Mouse (Mus musculus) heart, adult 8-10 months (tissue): ENCODE measurements around the gene Gm1123. TPM values are rescaled to one million over a fixed set of nuclear protein-coding genes. Genes with fewer than 3 reads are reported as not detected.

Experiments
- DNase-seq: peaks from one replicate; pipeline ENCODE4 v3.0.0; 2022; ENCODE audit warnings: low spot score
- total RNA-seq, 4 experiments: library from RNA; stranded (reverse); gene quantifications; 2 replicates each; pipeline ENCODE4 v1.2.4; 2022

The Gm1123 gene
- total RNA-seq, 4 experiments from 2014 or later, result not detected

- no peak for DNase-seq
Measured at GRCm38 (mm10) chr9:99001326-99001725, 34.2 kb downstream of the Gm1123 start.

GRCm38 (mm10) chr9:98999881-99000339 is 35.6 kb downstream of the Gm1123 start:
- no peak for DNase-seq

- no peak for DNase-seq
Measured at GRCm38 (mm10) chr9:98994103-98994502, 41.4 kb downstream of the Gm1123 start.

- no peak for DNase-seq
Measured at GRCm38 (mm10) chr9:98987131-98987530, 48.4 kb downstream of the Gm1123 start.

GRCm38 (mm10) chr9:98986476-98987096 is 48.9 kb downstream of the Gm1123 start:
- no peak for DNase-seq

DNA sequence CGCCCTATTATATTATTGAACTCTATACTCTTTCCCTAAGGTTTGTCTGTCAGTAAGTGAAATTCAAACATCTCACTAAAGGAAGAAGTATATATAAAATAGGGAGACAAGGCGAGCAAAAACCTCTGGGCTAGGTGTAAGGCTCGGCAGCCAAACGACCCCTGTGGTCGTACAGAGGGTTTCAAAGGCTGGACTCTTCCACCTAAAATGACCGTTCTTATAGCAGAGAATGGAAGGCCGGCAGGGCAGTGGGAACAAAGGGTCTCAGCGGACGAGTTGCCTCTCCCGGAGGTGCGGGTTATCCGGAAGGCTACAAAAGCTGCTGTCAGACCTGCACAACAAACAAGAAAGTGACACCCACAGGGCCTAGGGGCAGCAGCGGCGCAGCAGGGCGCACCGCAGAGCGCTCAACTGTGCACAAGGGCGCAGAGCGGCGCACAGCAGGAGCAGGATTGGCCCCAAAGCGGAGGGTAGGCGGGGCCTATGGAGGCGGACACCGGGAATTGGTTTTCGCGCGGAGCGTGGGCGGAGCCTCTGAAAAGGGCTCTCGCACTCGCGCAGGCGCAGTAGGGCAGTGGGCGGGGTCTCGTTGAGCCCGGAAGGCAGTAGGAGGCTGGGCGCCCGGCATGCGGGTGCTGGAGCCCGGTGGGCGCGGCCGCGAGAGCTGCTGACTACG is 49.6 kb downstream of the Gm1123 start, which contains the start of gene Faim:
Gene Faim, plus strand, starts transcription at position 574 of the 676 bp plus-strand sequence.
- DNase-seq, result peak; percentile 99

DNA sequence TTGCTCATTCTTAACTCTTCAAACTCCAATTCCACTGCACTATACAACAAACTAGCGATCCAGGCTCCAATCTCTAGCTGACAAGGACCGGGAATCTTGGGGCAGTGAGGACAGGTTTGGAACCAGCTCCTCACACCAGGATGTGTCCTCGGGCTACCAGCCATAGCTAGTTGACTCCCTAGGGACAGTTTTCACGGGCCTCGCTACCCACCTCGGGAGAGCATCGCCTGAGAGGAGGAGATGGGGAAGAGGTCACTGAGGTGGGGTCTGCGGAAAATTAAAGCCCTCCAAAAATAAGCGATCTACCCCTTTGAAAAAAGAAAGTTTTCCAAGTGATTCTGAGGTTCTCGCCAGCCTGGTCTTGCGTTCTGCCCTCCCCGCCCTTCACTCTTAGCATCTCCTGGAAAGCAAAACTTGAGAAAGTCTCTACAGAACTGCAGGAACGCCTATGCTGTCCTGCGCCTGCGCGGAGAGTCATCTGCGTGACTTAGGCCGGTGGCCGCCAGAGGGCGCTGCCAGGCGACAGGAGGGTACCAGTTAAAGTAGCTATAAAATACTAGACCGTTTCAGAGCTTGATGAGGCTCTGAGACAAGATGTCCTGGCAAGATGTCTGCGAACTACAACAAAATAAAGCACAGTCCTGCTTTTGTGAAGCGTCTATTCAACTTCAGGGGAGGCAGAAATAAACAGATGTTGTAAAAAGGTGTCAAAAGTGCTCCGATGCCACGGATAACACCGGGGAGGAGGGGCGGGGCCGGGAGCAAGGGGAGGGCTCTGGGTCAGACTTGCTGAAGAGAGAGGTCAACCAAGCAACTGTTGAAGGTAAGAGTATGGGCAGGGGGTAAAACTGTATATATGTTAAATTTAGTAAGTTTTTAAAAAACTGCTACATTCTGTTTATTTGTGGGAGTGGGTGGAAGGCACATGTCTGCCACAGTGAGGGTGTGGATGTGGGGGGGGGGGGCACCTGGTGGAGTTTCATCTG is 55.8 kb downstream of the Gm1123 start:
- peak; percentile 84 for DNase-seq

DNA sequence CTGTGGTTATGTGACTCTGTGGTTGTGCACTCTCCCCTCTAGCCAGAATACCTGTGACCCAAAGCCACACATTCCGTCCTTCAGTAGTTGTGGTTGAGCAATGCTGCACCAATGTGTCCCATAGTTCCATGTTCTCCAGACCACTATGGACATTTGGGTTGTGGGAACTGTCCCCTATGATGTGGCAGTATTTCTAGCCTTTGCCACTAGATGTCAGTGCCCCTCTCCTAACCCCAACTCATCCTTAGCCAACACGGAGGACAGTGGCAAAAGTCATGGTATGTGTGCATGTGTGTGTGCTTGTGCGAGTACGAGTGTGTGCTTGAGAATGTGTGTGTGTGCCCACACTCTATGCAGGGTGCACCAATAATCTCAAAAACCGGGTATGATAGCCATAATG is 59.0 kb downstream of the Gm1123 start:
- no peak for DNase-seq

DNA sequence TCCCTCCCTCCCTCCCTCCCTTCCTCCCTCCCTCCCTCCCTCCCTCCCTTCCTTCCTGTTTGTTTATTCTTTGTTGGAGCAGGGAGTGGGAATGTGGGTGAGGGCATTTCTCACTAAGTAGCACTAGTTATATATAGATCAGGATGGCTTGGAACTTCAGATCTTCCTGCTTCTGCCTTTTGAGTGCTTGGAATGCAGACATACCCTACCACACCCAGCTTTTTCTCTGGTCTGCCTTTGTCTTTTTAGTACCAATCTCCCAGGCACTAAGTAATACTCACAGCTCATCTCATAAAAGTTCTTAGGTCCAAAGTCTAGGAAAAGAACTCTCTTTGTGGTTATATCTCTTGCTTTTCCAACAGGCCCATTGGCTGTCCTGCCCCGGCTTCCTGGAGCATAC is 59.4 kb downstream of the Gm1123 start:
- no peak for DNase-seq

GRCm38 (mm10) chr9:98974898-98975297 is 60.6 kb downstream of the Gm1123 start:
- DNase-seq, result no peak

DNA sequence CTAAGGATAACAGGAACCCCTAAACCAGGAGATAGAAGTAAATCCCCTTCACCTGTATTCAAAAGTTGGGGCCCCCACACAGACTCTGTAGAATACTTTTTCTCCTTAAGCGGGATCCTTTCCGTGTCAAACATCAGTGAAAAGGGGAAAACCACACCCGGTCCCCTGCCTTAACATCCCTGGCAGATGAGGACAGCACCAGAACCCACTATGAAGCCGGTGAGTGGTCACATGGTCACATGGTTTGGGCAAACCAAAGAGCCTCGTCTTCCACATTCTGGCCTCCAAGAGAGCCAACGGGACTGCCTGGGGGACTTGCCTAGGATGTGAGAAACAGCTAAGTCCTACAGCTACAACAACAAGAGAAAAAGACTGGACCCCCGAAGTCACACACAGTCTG is 62.0 kb downstream of the Gm1123 start:
- no peak for DNase-seq

DNA sequence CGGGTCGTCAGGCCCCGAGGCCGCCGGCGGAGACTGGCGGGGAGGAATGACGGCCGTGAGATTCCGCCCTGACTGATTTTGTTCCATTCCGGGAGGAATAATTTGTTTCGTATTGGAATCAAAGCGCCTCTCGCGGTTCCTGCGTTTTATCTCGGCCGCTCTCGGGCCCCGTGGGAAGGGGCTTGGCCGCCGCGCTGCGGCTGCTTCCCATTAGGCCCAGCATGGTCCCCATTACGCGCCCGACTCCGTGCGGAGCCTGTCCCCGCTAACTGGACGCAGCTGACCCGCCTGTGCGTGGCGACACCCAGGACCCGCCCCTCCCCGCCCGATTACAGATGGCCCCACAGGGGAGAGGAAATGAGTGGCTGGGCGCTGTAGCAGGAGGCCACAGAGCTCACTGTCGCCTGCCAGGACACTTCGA is 62.4 kb downstream of the Gm1123 start:
- DNase-seq, result no peak

- no peak for DNase-seq
Measured at GRCm38 (mm10) chr9:98965084-98965483, 70.4 kb downstream of the Gm1123 start.

DNA sequence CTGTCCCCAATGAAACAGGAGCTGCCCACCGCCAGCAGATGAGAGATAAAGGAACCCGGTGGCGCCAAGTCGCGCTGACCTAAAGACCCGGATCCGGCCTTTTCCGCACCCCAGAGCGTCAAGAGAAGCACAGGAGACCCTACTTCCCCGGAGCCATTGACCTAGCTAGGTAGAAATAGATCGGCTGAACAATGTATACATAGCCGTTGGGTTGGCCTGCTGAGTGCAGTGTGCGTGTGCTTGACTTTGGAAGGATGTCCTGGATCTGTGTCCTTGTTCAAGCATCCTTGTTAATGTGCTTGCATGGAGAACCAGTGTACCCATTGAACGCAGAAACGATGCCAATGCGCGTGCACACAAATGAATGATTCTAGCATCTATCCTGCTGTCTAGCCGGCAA is 71.9 kb downstream of the Gm1123 start:
- DNase-seq, result no peak

DNA sequence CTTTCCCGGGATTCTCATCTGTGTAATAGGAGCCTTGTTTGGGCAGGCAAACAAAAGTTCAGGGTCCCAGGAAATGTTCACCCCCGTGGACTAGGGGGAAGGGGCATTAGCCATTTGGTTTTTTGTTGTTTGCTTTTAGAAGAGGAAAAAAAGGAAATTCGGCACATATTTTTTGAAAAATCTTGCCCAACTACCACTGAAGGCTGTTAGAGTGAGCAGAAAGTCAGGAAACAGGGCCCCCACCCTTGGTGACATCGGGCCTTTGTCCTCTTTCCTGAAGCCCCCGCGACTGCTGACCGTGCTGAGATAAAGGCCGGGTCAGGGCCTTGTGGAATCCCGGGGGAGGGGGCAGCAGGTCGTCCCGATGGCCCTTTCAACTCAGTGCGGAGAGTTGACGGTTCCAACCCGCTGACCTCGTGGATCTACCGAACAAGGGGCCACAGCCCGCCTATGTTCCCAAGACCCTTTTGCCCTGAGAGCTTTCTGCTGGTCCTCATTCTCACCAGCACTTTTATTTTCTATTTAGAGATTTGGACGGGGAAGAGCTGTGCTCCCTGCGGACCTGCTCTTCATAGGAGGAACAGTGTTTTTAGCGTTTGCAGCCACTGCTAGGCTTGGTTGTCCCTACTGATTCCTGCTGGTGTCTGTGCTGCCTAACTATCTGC is 72.9 kb downstream of the Gm1123 start:
- DNase-seq, result no peak

DNA sequence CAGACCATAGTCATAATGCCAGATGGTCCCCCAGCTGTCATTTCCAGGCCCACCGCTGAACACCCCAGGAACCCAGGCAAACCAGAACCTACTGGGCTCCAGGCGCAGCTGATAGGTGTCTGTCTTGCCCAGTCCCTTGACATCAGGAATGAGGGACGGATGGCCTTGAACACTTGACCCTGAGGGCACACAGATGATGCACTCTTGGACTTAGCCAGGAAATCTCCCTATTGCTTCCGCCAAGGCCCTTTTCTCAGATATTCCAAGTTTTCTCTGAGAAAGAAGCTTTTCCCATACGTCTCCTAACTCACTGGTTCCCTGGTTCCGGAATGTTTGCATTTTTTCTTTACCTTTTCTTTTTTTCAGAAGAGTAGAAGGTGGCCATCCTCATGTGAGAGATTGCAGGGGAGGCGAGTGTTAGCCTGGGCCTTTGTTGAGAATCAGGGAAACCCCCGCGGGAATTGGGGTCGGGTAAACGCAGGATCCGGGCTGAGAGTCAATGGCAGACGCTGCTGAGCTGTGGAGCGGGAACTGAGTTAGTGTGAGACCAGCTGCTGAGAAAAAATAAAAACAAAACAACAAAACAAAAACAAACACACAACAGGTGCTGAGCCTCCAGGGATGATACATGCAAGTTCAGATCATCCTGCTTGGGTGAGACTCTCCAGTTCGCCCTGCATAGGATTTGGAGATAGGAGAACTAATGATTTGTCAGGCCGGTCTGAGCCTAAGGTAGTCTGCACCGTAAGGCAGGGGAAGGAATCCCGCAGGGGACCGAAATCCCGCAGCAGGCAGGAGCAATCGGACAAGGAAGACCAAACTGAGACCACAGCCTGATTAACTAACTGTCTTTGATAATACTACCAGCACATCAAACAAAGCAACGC is 73.7 kb downstream of the Gm1123 start:
- DNase-seq, result no peak

GRCm38 (mm10) chr9:98960348-98960747 is 75.2 kb downstream of the Gm1123 start:
- no peak for DNase-seq

DNA sequence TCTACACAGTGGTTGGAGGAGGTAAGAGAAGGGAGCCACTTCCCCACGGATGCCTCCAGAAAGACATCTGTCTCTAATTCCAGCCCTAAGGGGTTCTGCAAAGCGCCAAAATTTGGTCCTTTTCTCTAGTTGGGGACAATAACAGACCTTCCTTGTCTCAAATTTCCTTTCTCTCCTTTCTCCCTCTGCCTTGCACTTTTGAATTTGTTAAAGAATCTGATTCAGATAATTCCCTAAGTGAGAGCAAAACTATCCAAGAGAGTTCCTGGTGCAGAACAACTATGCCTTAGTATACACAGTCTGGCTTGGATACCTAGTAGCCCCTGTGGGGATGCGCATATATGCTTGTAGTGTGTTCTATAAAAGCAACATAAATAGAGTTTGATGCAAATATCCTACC is 75.7 kb downstream of the Gm1123 start:
- no peak for DNase-seq

DNA sequence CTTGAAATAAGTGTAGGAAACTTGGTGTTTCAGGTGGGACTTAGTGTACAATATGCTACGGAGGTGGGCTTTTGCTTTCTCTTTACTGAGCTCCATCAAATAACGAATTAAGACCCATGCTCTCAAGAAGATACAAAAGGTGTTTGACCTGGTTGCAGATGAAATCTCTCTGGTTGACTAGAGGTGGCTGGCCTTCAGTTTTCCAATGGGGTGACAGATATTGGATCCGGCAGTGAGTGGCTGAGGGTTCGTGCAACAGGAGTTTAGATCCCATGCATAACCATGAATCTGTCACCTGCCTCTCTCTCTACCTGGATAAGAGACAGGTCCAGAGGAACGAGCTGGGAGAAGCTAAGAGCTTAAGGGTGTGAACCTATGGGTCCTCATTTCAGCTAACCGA is 76.9 kb downstream of the Gm1123 start:
- no peak for DNase-seq

DNA sequence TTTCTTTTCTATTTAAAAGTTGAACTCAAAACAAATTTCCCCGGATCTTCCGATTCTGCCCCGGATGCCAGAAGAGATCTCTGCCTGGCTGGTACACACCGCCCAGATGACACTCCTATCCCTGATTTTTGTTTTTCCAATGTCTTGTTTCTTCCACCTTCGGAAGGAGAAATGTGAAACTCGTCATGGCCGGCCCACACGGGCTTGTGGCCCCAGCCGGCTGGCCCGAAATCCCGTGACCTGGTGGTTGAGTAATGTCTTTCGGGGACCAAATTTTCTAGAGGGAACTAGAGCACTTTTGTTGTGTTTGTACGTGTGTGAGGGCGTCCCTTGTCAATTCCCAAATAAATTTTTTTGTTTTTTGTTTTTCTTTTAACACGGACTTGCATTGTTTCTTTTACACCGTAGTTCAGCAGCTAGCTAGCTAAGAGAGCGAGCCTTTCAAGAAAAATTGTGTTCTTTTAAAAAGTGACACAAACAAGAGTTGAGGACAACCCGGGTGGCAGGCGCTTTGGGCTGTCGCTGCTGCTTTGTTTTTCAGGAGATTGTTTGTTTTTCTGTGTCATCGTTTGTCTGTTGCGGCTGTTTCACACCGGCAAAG is 77.7 kb downstream of the Gm1123 start:
- peak; percentile 22 for DNase-seq
